Mouse (Mus musculus) CH12.LX (cell line): Measurements from ENCODE around the gene Atp5d. TPM values are rescaled to one million over a fixed set of nuclear protein-coding genes. Genes with fewer than 3 reads are reported as not detected.

Experiments
- DNase-seq: peaks from one replicate; pipeline ENCODE4 v3.0.0-alpha.2; 2013; ENCODE audit errors: extremely low read depth
- H3K27ac ChIP-seq: 2 replicates; pipeline ENCODE4 v1.5.1; 2012; ENCODE audit warnings: low read depth, mild to moderate bottlenecking, control low read depth, moderate library complexity; ENCODE audit not compliant: insufficient read depth
- H3K27me3 ChIP-seq: replicated peaks from 2 replicates; pipeline ENCODE3; 2012; ENCODE audit warnings: inconsistent platforms
- H3K36me3 ChIP-seq, 2 experiments: replicated peaks in 1 of 2; 2 replicates each; pipeline versions ENCODE3 to v1.6.1; 2012; ENCODE audit warnings: inconsistent platforms in 1 of 2, low read length in 1 of 2, mild to moderate bottlenecking in 1 of 2, mixed read lengths in 1 of 2, moderate library complexity in 1 of 2; ENCODE audit not compliant: control insufficient read depth in 1 of 2, insufficient read depth in 1 of 2
- H3K4me1 ChIP-seq, 2 experiments: 2 replicates each; pipeline ENCODE4 v1.6.1; 2012; ENCODE audit warnings: inconsistent platforms in 1 of 2, moderate library complexity in 1 of 2; ENCODE audit not compliant: insufficient read depth in 2 of 2, control insufficient read depth in 1 of 2
- H3K4me2 ChIP-seq: 2 replicates; pipeline ENCODE4 v1.6.1; 2012; ENCODE audit warnings: low read depth, mild to moderate bottlenecking, control low read depth; ENCODE audit not compliant: poor library complexity, insufficient read depth, severe bottlenecking
- H3K4me3 ChIP-seq, 3 experiments: fragments of 150-350 bp in 1 of 3; sonication (generic) in 1 of 3; replicated peaks in 1 of 3; 2 replicates each; pipeline versions ENCODE3 to v1.5.1; 2011 to 2012; ENCODE audit warnings: low read depth in 2 of 3, low read length in 2 of 3, mild to moderate bottlenecking in 2 of 3, moderate library complexity in 2 of 3, control low read depth in 1 of 3, improper control_type of control experiment in 1 of 3, inconsistent platforms in 1 of 3, mixed read lengths in 1 of 3; ENCODE audit not compliant: poor library complexity in 1 of 3
- H3K79me2 ChIP-seq: replicated peaks from 2 replicates; pipeline ENCODE4 v1.6.1; 2012; ENCODE audit warnings: mild to moderate bottlenecking, moderate library complexity; ENCODE audit not compliant: control insufficient read depth, poor library complexity, insufficient read depth, severe bottlenecking; ENCODE audit errors: extremely low read depth
- H3K9ac ChIP-seq: 2 replicates; pipeline ENCODE4 v1.6.1; 2012; ENCODE audit warnings: low read depth, mild to moderate bottlenecking, control low read depth, moderate library complexity; ENCODE audit not compliant: insufficient read depth
- H3K9me3 ChIP-seq: replicated peaks from 2 replicates; pipeline ENCODE3; 2012; ENCODE audit warnings: low read length, inconsistent platforms, mixed read lengths
- CHD2 ChIP-seq: IDR thresholded peaks from 2 replicates; pipeline ENCODE4 v1.6.1; 2011; ENCODE audit warnings: low read length, improper control_type of control experiment
- ELF1 ChIP-seq: IDR thresholded peaks from 2 replicates; pipeline ENCODE4 v1.6.1; 2014; ENCODE audit warnings: low read depth, mild to moderate bottlenecking, inconsistent platforms, low read length, improper control_type of control experiment
- EP300 ChIP-seq: IDR thresholded peaks from 2 replicates; pipeline ENCODE4 v1.6.1; 2011; ENCODE audit warnings: low read length, improper control_type of control experiment
- IRF4 ChIP-seq: IDR thresholded peaks from 2 replicates; pipeline ENCODE4 v1.6.1; 2014; ENCODE audit warnings: low read depth, mild to moderate bottlenecking, inconsistent platforms, low read length, improper control_type of control experiment
- KAT2A ChIP-seq: IDR thresholded peaks from 2 replicates; pipeline ENCODE4 v1.6.1; 2012; ENCODE audit warnings: low read length, improper control_type of control experiment, inconsistent platforms; ENCODE audit not compliant: insufficient replicate concordance
- MAX ChIP-seq: IDR thresholded peaks from 2 replicates; pipeline ENCODE4 v1.6.1; 2011; ENCODE audit warnings: low read length, improper control_type of control experiment
- MXI1 ChIP-seq: IDR thresholded peaks from 2 replicates; pipeline ENCODE4 v1.6.1; 2011; ENCODE audit warnings: mild to moderate bottlenecking, low read depth, low read length, improper control_type of control experiment
- PAX5 ChIP-seq: IDR thresholded peaks from 2 replicates; pipeline ENCODE4 v1.6.1; 2012; ENCODE audit warnings: low read length, inconsistent platforms, mixed read lengths
- POLR2A ChIP-seq: IDR thresholded peaks from 2 replicates; pipeline ENCODE4 v1.6.1; 2011; ENCODE audit warnings: low read depth, mild to moderate bottlenecking, improper control_type of control experiment, low read length
- RCOR1 ChIP-seq: conservative IDR thresholded peaks from 2 replicates; pipeline ENCODE4 v1.6.1; 2012; ENCODE audit warnings: low read depth, mild to moderate bottlenecking, inconsistent platforms, low read length, improper control_type of control experiment
- SIN3A ChIP-seq: IDR thresholded peaks from 2 replicates; pipeline ENCODE4 v1.6.1; 2012; ENCODE audit warnings: low read length, improper control_type of control experiment, inconsistent platforms
- TCF12 ChIP-seq: IDR thresholded peaks from 2 replicates; pipeline ENCODE4 v1.6.1; 2014; ENCODE audit warnings: low read depth, mild to moderate bottlenecking, inconsistent platforms, low read length, improper control_type of control experiment
- UBTF ChIP-seq: IDR thresholded peaks from 2 replicates; pipeline ENCODE4 v1.6.1; 2012; ENCODE audit warnings: low read depth, mild to moderate bottlenecking, inconsistent platforms, low read length, improper control_type of control experiment, moderate library complexity
- USF1 ChIP-seq: IDR thresholded peaks from 2 replicates; pipeline ENCODE4 v1.6.1; 2014; ENCODE audit warnings: low read depth, mild to moderate bottlenecking, inconsistent platforms, low read length, improper control_type of control experiment
- ZMIZ1 ChIP-seq: IDR thresholded peaks from 2 replicates; pipeline ENCODE4 v1.6.1; 2012; ENCODE audit warnings: low read depth, mild to moderate bottlenecking, inconsistent platforms, low read length, improper control_type of control experiment
- ZNF384 ChIP-seq: IDR thresholded peaks from 2 replicates; pipeline ENCODE4 v1.6.1; 2012; ENCODE audit warnings: low read depth, low read length, improper control_type of control experiment, inconsistent platforms
- dilution Hi-C: fragments of 300-500 bp; cut with MboI; formaldehyde crosslinking; loops from 2 replicates; pipeline ENCODE4 v1.14.3; 2020; ENCODE audit warnings: low sequenced_read_pairs; ENCODE audit not compliant: extremely low pct_unique_long_range_greater_than_20kb, extremely low pct_ligation_motif_present
- in situ Hi-C: fragments of 300-500 bp; cut with MboI; formaldehyde crosslinking; loops from 3 replicates; pipeline ENCODE4 v1.14.3; 2019; ENCODE audit warnings: low sequenced_read_pairs, low pct_ligation_motif_present, low pct_unique_long_range_greater_than_20kb, mixed read lengths
- polyA plus RNA-seq: library from polyadenylated mRNA; unstranded; fragments of >175 nt; gene quantifications from 2 replicates; pipeline ENCODE4 v1.2.1, GENCODE M21; 2012; ENCODE audit warnings: low read depth; ENCODE audit not compliant: insufficient read length
- total RNA-seq, 2 experiments: library from RNA; depleted of rRNA; stranded (reverse); fragments of 300-350 nt in 1 of 2; fragments of >200 nt in 1 of 2; gene quantifications; 2 replicates each; pipeline ENCODE4 v1.2.3; 2012 to 2014

The Atp5d gene
- total and polyA plus RNA-seq, 3 experiments, result 106 to 352 (median 326) TPM

GRCm38 (mm10) chr10:80115944-80116335 lies 22.5 kb upstream of the Atp5d start:
- Histone ChIP-seq H3K4me2 (peak overlapping the region; percentile 83; the same call in 1 of the 2 replicates), H3K9ac (peak overlapping the region; percentile 93), H3K36me3 (peaks cover 28 to 36% of the 10 kb centered on the region in 2 experiments), H3K27me3 (no peaks in the 10 kb centered on the region), H3K4me1 (peaks cover 20 to 41% of the 10 kb centered on the region in 2 experiments), H3K4me3 (peak overlapping the region; percentile 85 to 93 (median 90)), H3K9me3 (no peaks in the 10 kb centered on the region), H3K27ac (peak overlapping the region; percentile 23; the same call in 1 of the 2 replicates), H3K79me2 (peaks cover 52% of the 10 kb centered on the region)
- peak; percentile 9; the same call in 1 of the 2 replicates for TF ChIP-seq UBTF
- peak; percentile 31; the same call in 1 of the 2 replicates for TF ChIP-seq SIN3A
- TF ChIP-seq ELF1, result no peak
- peak; percentile 37; the same call in 1 of the 2 replicates for TF ChIP-seq MXI1
- dilution Hi-C loops, result no loop called here
- no peak for DNase-seq
- in situ Hi-C loops, result no loop called here

- Histone ChIP-seq H3K27ac (peak overlapping the region; percentile 25; the same call in 1 of the 2 replicates), H3K27me3 (no peaks in the 10 kb centered on the region), H3K4me2 (peak overlapping the region; percentile 83), H3K9ac (peak overlapping the region; percentile 93), H3K36me3 (peaks cover 30 to 42% of the 10 kb centered on the region in 2 experiments), H3K9me3 (no peaks in the 10 kb centered on the region), H3K4me1 (peaks cover 20 to 46% of the 10 kb centered on the region in 2 experiments), H3K79me2 (peaks cover 57% of the 10 kb centered on the region), H3K4me3 (peak overlapping the region; percentile 85 to 93 (median 90))
- dilution Hi-C loops, result no loop called here
- no peak for TF ChIP-seq CHD2
- no peak; the same call in 1 of the 2 replicates for TF ChIP-seq UBTF
- TF ChIP-seq POLR2A, result no peak
- no peak for TF ChIP-seq USF1
- TF ChIP-seq MAX, result no peak
- TF ChIP-seq ZNF384, result no peak
- no peak for TF ChIP-seq PAX5
- TF ChIP-seq TCF12, result no peak
- TF ChIP-seq KAT2A, result no peak
- no peak for TF ChIP-seq SIN3A
- no peak for TF ChIP-seq ZMIZ1
- no peak for TF ChIP-seq RCOR1
- TF ChIP-seq EP300, result no peak
- no peak for TF ChIP-seq IRF4
- in situ Hi-C loops, result no loop called here
- DNase-seq, result no peak
These were observed 21.9 kb upstream of the Atp5d start for GRCm38 (mm10) chr10:80116563-80116926.
